Mouse (Mus musculus): ENCODE measurements around the gene Galnt11. TPM values are rescaled to one million over a fixed set of nuclear protein-coding genes. Genes with fewer than 3 reads are reported as not detected.

Galnt11 gene
- polyA plus RNA-seq, 1 experiment from 2014 or later = 30.4 TPM

DNA sequence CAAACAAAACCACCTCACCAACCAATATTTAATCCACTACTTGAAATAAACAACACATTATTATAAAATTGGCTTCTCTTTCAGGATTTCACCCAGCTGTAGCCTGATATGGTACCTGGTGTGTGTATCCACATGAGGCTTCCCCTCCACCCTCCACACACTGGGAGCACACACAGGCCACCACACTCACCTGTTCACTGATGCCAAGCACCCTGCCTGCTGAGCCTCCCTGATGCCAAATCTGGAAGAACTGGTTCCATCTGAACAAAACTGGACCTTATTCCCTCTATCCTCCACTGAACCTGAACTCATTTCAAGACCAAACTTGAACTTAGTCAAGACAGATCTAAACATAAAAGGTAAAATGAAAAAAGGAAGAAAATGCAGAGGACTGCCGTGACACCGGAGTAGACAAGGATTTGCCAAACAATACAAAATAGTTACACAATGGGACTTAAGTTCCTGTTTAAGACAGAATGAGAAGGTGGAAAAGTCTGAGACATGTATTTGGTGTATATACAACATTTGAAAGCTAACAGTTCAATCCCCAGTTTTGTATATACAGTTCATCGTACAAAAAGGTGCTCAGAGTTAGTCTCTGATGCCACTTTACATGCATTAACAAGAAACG is 46.7 kb downstream of the Galnt11 start:
- no peaks in the 10 kb centered on the region for H3K4me1 ChIP-seq
- no peak overlapping the region for H3K27ac ChIP-seq
- H3K9me3 ChIP-seq = no peaks in the 10 kb centered on the region
- no peak overlapping the region for H3K4me3 ChIP-seq
- no peaks in the 10 kb centered on the region for H3K27me3 ChIP-seq (ENCODE audit: poor library complexity, severe bottlenecking)
- no peak for DNase-seq (ENCODE audit: extremely low spot score, low spot score)
- H3K36me3 ChIP-seq (replicated peaks) = peaks cover 79% of the 10 kb centered on the region
- 95% methylated on average over 4 of the region's 4 CpGs for WGBS

DNA sequence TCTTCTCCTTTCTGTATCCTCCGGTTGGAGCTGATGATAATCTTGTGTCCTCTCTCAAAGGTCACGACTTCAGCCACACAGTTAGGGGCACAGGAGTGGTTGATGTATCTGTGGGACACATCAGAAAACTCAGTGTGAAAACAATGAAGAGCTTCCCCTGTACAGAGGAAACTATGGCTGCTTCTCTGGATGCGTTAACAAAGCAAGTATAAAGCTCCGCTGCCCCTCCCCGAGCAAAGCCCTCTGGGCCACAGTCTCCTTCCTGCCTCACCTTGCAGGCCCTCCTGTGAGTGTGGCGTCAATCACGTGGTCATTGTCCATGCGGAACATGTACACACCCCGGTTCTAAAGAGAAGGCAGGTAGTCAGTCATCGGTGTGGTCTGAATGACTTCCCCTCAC is 53.9 kb downstream of the Galnt11 start:
- Histone ChIP-seq H3K4me1 (no peaks in the 10 kb centered on the region), H3K9me3 (no peaks in the 10 kb centered on the region), H3K36me3 (replicated peaks) (peaks cover 79% of the 10 kb centered on the region), H3K4me3 (no peak overlapping the region), H3K27me3 (ENCODE audit: poor library complexity, severe bottlenecking) (no peaks in the 10 kb centered on the region), H3K27ac (no peak overlapping the region)
- no peak for DNase-seq (ENCODE audit: extremely low spot score, low spot score)
- 94% methylated on average over 10 of the region's 10 CpGs for WGBS

DNA sequence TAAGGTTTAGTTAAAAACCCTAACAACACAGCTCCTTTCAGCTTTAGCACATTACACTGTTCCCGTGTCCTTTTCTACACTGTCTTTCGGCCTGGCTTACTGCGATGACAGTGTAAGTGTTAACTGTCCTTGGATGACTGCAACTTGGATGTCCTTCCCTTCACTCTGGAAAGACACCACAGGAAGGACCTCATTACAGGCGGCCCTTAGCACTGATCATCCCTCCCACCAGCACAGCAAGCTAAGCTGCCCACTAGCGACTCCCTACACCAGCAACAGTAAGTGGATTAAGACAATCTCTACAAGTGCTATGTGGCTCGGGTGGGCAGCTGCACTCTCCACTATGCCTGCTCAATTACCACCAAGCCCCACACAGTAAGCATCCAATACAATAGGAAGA is 54.7 kb downstream of the Galnt11 start:
- Histone ChIP-seq H3K4me1 (no peaks in the 10 kb centered on the region), H3K27me3 (ENCODE audit: poor library complexity, severe bottlenecking) (no peaks in the 10 kb centered on the region), H3K9me3 (no peaks in the 10 kb centered on the region), H3K4me3 (no peak overlapping the region), H3K27ac (no peak overlapping the region), H3K36me3 (replicated peaks) (peaks cover 79% of the 10 kb centered on the region)
- 76% methylated on average over 6 of the region's 6 CpGs for WGBS
- no peak for DNase-seq (ENCODE audit: extremely low spot score, low spot score)

GRCm38 (mm10) chr5:25283988-25284387 is 62.3 kb downstream of the Galnt11 start:
- DNase-seq (ENCODE audit: extremely low spot score, low spot score) = no peak
- no peak overlapping the region for H3K27ac ChIP-seq
- no peaks in the 10 kb centered on the region for H3K4me1 ChIP-seq
- 97% methylated on average over 13 of the region's 13 CpGs for WGBS
- H3K4me3 ChIP-seq = no peak overlapping the region
- H3K9me3 ChIP-seq = no peaks in the 10 kb centered on the region
- H3K27me3 ChIP-seq (ENCODE audit: poor library complexity, severe bottlenecking) = no peaks in the 10 kb centered on the region
- H3K36me3 ChIP-seq (replicated peaks) = peaks cover 97% of the 10 kb centered on the region

DNA sequence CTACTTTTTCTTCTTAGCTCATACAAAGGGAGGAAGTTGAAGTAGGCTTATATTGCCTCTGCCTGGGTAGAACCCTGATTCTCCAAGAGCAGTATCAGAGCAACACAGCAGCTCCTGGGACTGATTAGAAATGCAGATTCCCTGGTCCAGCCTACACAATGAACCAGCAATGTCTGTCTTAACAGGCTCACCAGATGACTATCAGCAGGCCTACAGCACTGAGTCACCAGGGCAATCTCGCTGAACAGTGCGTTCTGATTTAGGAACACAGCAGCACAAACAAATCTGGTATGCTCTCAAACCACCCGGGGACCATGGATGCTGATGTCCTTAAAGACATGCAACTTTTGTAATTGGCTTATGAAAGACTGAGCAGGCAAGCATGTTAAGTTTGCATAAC is 75.1 kb downstream of the Galnt11 start:
- H3K36me3 ChIP-seq (replicated peaks) = peaks cover 61% of the 10 kb centered on the region

GRCm38 (mm10) chr5:25310226-25310625 is 88.5 kb downstream of the Galnt11 start:
- Histone ChIP-seq H3K4me3 (no peak overlapping the region), H3K27me3 (ENCODE audit: poor library complexity, severe bottlenecking) (no peaks in the 10 kb centered on the region), H3K4me1 (no peaks in the 10 kb centered on the region), H3K9me3 (no peaks in the 10 kb centered on the region), H3K36me3 (replicated peaks) (peaks cover 62% of the 10 kb centered on the region), H3K27ac (no peak overlapping the region)
- no peak for DNase-seq (ENCODE audit: extremely low spot score, low spot score)
- 98% methylated on average over 2 of the region's 2 CpGs for WGBS

More for the DNA sequence above, 75.1 kb downstream of the Galnt11 start:
- DNase-seq (ENCODE audit: extremely low spot score, low spot score) = no peak
- H3K27me3 ChIP-seq (ENCODE audit: poor library complexity, severe bottlenecking) = no peaks in the 10 kb centered on the region
- no peak overlapping the region for H3K4me3 ChIP-seq
- H3K27ac ChIP-seq = no peak overlapping the region
- 88% methylated on average over 3 of the region's 3 CpGs for WGBS
- no peaks in the 10 kb centered on the region for H3K9me3 ChIP-seq
- no peaks in the 10 kb centered on the region for H3K4me1 ChIP-seq

DNA sequence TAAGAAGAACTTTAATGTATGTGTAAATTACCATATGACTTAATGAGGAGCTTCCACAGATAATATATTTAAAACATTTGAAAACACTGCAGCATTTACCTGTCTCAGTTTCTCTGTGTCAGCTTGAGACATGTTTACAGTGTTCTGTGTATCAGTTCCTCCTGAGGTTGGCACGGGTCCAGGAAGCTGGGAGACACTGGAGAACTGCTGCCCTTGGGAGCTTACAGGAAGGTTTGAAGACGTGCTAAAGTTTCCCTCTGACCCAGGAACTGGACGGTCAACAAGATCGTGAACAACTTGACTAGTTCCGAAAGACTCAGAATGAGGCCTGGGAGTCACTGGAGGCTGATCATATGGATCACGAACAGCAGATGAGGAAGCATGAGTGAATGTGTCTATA is 92.2 kb downstream of the Galnt11 start:
- Histone ChIP-seq H3K4me1 (no peaks in the 10 kb centered on the region), H3K4me3 (no peak overlapping the region)

More for the DNA sequence above, 92.2 kb downstream of the Galnt11 start:
- Histone ChIP-seq H3K36me3 (replicated peaks) (peaks cover 83% of the 10 kb centered on the region), H3K27me3 (ENCODE audit: poor library complexity, severe bottlenecking) (no peaks in the 10 kb centered on the region), H3K9me3 (no peaks in the 10 kb centered on the region), H3K27ac (no peak overlapping the region)
- DNase-seq (ENCODE audit: extremely low spot score, low spot score) = no peak
- WGBS = 93% methylated on average over 6 of the region's 6 CpGs

Other genes starting within 250 kb of the Galnt11 start
- gene Prkag2, start 121.3 kb upstream of the Galnt11 start, polyA plus RNA-seq (2016; fragmentation: Nextera tagmentation; extraction: Ambion mirVana) = 45.0 and 48.4 TPM in 2 replicates
- gene Galntl5, start 40.4 kb upstream of the Galnt11 start, polyA plus RNA-seq (2016; fragmentation: Nextera tagmentation; extraction: Ambion mirVana) = not detected in 2 replicates
- gene E130116L18Rik, start 1.2 kb downstream of the Galnt11 start, polyA plus RNA-seq (2016; fragmentation: Nextera tagmentation; extraction: Ambion mirVana) = not detected in 2 replicates

All from forebrain, embryonic 10.5 days (tissue).